Mouse (Mus musculus) heart, postnatal 0 days (tissue): ENCODE results near the gene Pccb.

Experiments
- CTCF ChIP-seq: IDR thresholded peaks from 2 replicates; pipeline ENCODE4 v1.5.1; 2016; ENCODE audit warnings: antibody characterized with exemption, control low read depth, low read depth
- EP300 ChIP-seq: IDR thresholded peaks from 2 replicates; pipeline ENCODE4 v1.6.1; 2016; ENCODE audit warnings: antibody characterized with exemption, low read depth

DNA sequence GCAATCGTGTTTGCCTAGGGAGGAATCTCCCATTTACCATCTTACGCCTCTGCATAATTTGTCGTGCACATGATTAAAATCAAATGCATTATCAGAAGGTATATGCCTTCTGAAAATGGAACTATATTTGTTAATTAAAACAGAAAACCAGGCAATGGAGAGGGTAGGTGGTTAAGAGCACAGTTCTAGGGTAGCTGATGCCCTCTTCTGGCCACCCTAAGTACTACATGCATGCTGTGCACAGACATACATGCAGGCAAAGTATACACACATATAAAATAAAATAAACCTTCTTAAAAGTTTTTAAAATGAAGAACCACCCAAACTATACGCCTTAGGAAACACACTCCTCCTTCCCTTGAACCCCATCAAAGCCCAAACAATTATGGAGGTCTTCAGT lies 32.6 kb downstream of the Pccb start:
- peak; percentile 27; the same call in 1 of the 2 replicates for TF ChIP-seq CTCF
- no peak for TF ChIP-seq EP300
